Mouse (Mus musculus): Measurements from ENCODE around the gene Cyp26b1. TPM values are rescaled to one million over a fixed set of nuclear protein-coding genes. Genes with fewer than 3 reads are reported as not detected.

The Cyp26b1 gene
- polyA plus RNA-seq, 1 experiment, result 4.1 TPM

- DNase-seq, result no peak
- Histone ChIP-seq H3K4me3 (replicated peaks; ENCODE audit: extremely low read depth, low read depth, low read length) (no peak overlapping the region), H3K4me1 (ENCODE audit: control insufficient read depth, insufficient read depth, low read length) (no peaks in the 10 kb centered on the region)
- TF ChIP-seq CTCF (IDR thresholded peaks at IDR 0.05; ENCODE audit: insufficient read depth, low read length) (no peak), POLR2A (IDR thresholded peaks at IDR 0.05; ENCODE audit: borderline replicate concordance, extremely low read depth, low read depth, low read length) (no peak)
Observed at GRCm38 (mm10) chr6:84569590-84569989, 24.1 kb downstream of the Cyp26b1 start.

DNA sequence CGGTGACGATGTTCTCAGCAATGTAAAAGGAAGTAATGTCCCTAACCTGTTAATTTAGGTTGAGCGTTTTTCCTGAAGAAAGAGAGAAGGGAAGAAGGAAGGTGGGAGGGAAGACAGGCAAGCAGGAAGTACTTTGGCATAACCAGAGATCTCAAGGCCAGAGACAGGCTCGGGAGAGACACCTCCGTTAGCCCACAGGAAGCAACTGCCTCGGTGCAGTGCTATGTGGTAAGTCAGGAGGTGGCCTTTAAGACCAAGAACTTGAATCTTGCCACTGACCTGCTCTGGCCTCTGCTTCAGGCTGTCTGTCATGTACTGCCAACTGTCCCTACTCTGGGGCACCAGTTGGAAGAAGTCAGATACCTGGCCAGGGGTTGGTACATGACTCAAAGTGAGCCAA is 24.8 kb downstream of the Cyp26b1 start:
- no peak for TF ChIP-seq POLR2A (IDR thresholded peaks at IDR 0.05; ENCODE audit: borderline replicate concordance, extremely low read depth, low read depth, low read length)
- TF ChIP-seq CTCF (IDR thresholded peaks at IDR 0.05; ENCODE audit: insufficient read depth, low read length), result no peak
- DNase-seq, result no peak
- Histone ChIP-seq H3K4me1 (ENCODE audit: control insufficient read depth, insufficient read depth, low read length) (no peaks in the 10 kb centered on the region), H3K4me3 (replicated peaks; ENCODE audit: extremely low read depth, low read depth, low read length) (no peak overlapping the region)
- WGBS, result 63% methylated on average over 6 of the region's 6 CpGs

GRCm38 (mm10) chr6:84567696-84568095 is 26.0 kb downstream of the Cyp26b1 start:
- Histone ChIP-seq H3K4me1 (ENCODE audit: control insufficient read depth, insufficient read depth, low read length) (no peaks in the 10 kb centered on the region), H3K4me3 (replicated peaks; ENCODE audit: extremely low read depth, low read depth, low read length) (no peak overlapping the region)
- no peak for DNase-seq
- 63% methylated on average over 4 of the region's 4 CpGs for whole genome bisulfite sequencing
- TF ChIP-seq POLR2A (IDR thresholded peaks at IDR 0.05; ENCODE audit: borderline replicate concordance, extremely low read depth, low read depth, low read length) (no peak), CTCF (IDR thresholded peaks at IDR 0.05; ENCODE audit: insufficient read depth, low read length) (no peak)

- DNase-seq, result no peak
- 86% methylated on average over 2 of the region's 2 CpGs for WGBS
- TF ChIP-seq CTCF (IDR thresholded peaks at IDR 0.05; ENCODE audit: insufficient read depth, low read length), result no peak
- no peak for TF ChIP-seq POLR2A (IDR thresholded peaks at IDR 0.05; ENCODE audit: borderline replicate concordance, extremely low read depth, low read depth, low read length)
- Histone ChIP-seq H3K4me3 (replicated peaks; ENCODE audit: extremely low read depth, low read depth, low read length) (no peak overlapping the region), H3K4me1 (ENCODE audit: control insufficient read depth, insufficient read depth, low read length) (no peaks in the 10 kb centered on the region)
Observed at GRCm38 (mm10) chr6:84566825-84567224, 26.9 kb downstream of the Cyp26b1 start.

DNA sequence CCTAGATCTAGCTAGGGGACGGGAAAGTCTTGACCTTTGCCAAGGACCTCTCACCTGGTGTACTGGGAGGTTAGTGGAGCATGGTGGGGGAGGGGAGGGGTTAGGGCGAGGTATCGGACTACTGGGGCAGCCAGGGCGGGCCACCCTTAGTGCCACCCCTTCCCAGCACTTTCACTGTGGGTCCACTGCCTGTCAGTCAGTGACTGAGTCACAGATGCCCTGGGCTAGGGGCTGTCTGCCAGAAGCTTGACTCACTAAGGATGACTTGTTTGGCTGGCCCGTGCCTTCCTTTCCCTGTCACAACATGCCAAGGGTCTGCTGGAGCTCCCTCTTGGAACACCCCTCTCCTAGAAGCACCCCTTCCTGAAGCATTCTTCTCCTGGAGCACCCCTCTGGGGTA is 28.5 kb downstream of the Cyp26b1 start:
- TF ChIP-seq POLR2A (IDR thresholded peaks at IDR 0.05; ENCODE audit: borderline replicate concordance, extremely low read depth, low read depth, low read length) (no peak), CTCF (IDR thresholded peaks at IDR 0.05; ENCODE audit: insufficient read depth, low read length) (no peak)
- WGBS, result 80% methylated on average over 5 of the region's 5 CpGs
- no peak for DNase-seq
- Histone ChIP-seq H3K4me3 (replicated peaks; ENCODE audit: extremely low read depth, low read depth, low read length) (no peak overlapping the region), H3K4me1 (ENCODE audit: control insufficient read depth, insufficient read depth, low read length) (no peaks in the 10 kb centered on the region)

DNA sequence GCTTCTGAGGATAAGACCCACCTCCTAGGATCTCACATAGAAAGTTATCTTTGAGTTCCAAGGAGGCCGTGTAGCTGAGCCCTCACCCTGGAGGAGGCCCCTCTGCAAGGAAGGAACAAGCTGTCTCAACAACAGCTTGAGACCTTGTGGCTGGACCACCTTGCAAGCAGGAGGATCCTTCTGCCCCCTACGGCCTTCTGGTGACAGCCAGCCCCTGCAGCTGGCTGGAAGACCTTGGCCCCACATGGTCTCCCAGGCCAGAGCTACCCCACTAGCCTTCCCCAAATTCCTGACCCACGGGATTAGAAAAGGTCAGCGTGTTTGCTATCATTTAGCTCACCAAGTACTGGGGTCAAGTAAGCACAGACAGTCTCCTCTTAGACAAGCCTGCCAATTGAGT is 30.8 kb downstream of the Cyp26b1 start:
- TF ChIP-seq CTCF (IDR thresholded peaks at IDR 0.05; ENCODE audit: insufficient read depth, low read length) (no peak), POLR2A (IDR thresholded peaks at IDR 0.05; ENCODE audit: borderline replicate concordance, extremely low read depth, low read depth, low read length) (no peak)
- no peaks in the 10 kb centered on the region for H3K4me1 ChIP-seq (ENCODE audit: control insufficient read depth, insufficient read depth, low read length)
- H3K4me3 ChIP-seq (replicated peaks; ENCODE audit: extremely low read depth, low read depth, low read length), result no peak overlapping the region
- no peak for DNase-seq
- WGBS, result 32% methylated on average over 4 of the region's 4 CpGs

- WGBS, result 66% methylated on average over 1 of the region's 1 CpGs
- no peak for DNase-seq
Observed at GRCm38 (mm10) chr6:84561171-84561570, 32.5 kb downstream of the Cyp26b1 start.

GRCm38 (mm10) chr6:84549852-84550437 is 43.8 kb downstream of the Cyp26b1 start:
- no peak for DNase-seq
- TF ChIP-seq POLR2A (IDR thresholded peaks at IDR 0.05; ENCODE audit: borderline replicate concordance, extremely low read depth, low read depth, low read length) (no peak), CTCF (IDR thresholded peaks at IDR 0.05; ENCODE audit: insufficient read depth, low read length) (no peak)
- Histone ChIP-seq H3K4me3 (replicated peaks; ENCODE audit: extremely low read depth, low read depth, low read length) (no peak overlapping the region), H3K4me1 (ENCODE audit: control insufficient read depth, insufficient read depth, low read length) (no peaks in the 10 kb centered on the region)
- 58% methylated on average over 9 of the region's 9 CpGs for WGBS

More at GRCm38 (mm10) chr6:84561171-84561570, 32.5 kb downstream of the Cyp26b1 start:
- no peak for TF ChIP-seq CTCF (IDR thresholded peaks at IDR 0.05; ENCODE audit: insufficient read depth, low read length)
- no peak for TF ChIP-seq POLR2A (IDR thresholded peaks at IDR 0.05; ENCODE audit: borderline replicate concordance, extremely low read depth, low read depth, low read length)
- Histone ChIP-seq H3K4me1 (ENCODE audit: control insufficient read depth, insufficient read depth, low read length) (no peaks in the 10 kb centered on the region), H3K4me3 (replicated peaks; ENCODE audit: extremely low read depth, low read depth, low read length) (no peak overlapping the region)

GRCm38 (mm10) chr6:84545428-84545827 is 48.3 kb downstream of the Cyp26b1 start:
- 54% methylated on average over 2 of the region's 2 CpGs for WGBS
- Histone ChIP-seq H3K4me1 (ENCODE audit: control insufficient read depth, insufficient read depth, low read length) (no peaks in the 10 kb centered on the region), H3K4me3 (replicated peaks; ENCODE audit: extremely low read depth, low read depth, low read length) (no peak overlapping the region)
- DNase-seq, result no peak
- TF ChIP-seq POLR2A (IDR thresholded peaks at IDR 0.05; ENCODE audit: borderline replicate concordance, extremely low read depth, low read depth, low read length) (no peak), CTCF (IDR thresholded peaks at IDR 0.05; ENCODE audit: insufficient read depth, low read length) (peak; percentile 13; the same call in 1 of the 2 replicates)

DNA sequence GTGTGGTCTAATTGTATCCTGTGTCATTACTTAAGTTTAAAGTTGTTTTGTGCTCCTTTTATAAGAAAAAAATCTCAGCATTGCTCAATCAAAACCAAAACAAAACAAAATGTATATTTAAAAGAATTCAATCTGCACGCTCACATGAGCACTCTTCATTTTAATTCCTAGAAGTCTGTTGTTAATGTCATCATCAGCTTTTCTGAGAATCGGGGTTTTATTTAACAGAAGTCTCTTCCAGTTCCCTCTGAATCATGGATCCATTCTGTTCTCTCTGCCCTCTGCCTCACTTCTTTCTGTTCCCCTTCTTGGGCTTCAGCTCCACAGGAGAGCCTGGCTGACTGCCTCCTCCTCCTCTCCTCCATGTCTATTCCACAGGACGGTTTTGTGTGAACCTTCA is 49.3 kb downstream of the Cyp26b1 start:
- DNase-seq, result no peak
- TF ChIP-seq POLR2A (IDR thresholded peaks at IDR 0.05; ENCODE audit: borderline replicate concordance, extremely low read depth, low read depth, low read length) (no peak), CTCF (IDR thresholded peaks at IDR 0.05; ENCODE audit: insufficient read depth, low read length) (no peak)
- H3K4me3 ChIP-seq (replicated peaks; ENCODE audit: extremely low read depth, low read depth, low read length), result no peak overlapping the region
- 69% methylated on average over 3 of the region's 3 CpGs for WGBS
- no peaks in the 10 kb centered on the region for H3K4me1 ChIP-seq (ENCODE audit: control insufficient read depth, insufficient read depth, low read length)

Measured in lung, adult 2 months (tissue).